Mouse (Mus musculus) stomach, postnatal 0 days (tissue): Measurements from ENCODE around the gene Ccnd3. TPM values are rescaled to one million over a fixed set of nuclear protein-coding genes. Genes with fewer than 3 reads are reported as not detected.

Source experiments
- ATAC-seq: fragments of 200-750 bp; cut with Nextera tagmentation; 2 replicates; pipeline ENCODE4 v1.8.0; 2017; ENCODE audit not compliant: low FRiP score, low TSS enrichment
- DNase-seq: peaks from one replicate; pipeline ENCODE4 v3.0.0-alpha.2; 2016; ENCODE audit warnings: low spot score
- H3K27ac ChIP-seq: fragments of 300-500 bp; sonication (generic); replicated peaks from 2 replicates; pipeline ENCODE4 v1.5.1; 2014; ENCODE audit warnings: mild to moderate bottlenecking, control low read depth
- H3K27me3 ChIP-seq: fragments of 300-500 bp; sonication (generic); 2 replicates; pipeline ENCODE4 v1.6.1; 2014; ENCODE audit warnings: low read length; ENCODE audit not compliant: control insufficient read depth, insufficient read depth
- H3K36me3 ChIP-seq: fragments of 300-500 bp; sonication (generic); 2 replicates; pipeline ENCODE4 v1.6.1; 2014; ENCODE audit warnings: low read length, mixed read lengths; ENCODE audit not compliant: control insufficient read depth, insufficient read depth
- H3K4me1 ChIP-seq: fragments of 300-500 bp; sonication (generic); replicated peaks from 2 replicates; pipeline ENCODE4 v1.6.1; 2014; ENCODE audit warnings: antibody characterized with exemption; ENCODE audit not compliant: control insufficient read depth, insufficient read depth
- H3K4me2 ChIP-seq: fragments of 300-500 bp; sonication (generic); replicated peaks from 2 replicates; pipeline ENCODE4 v1.6.1; 2014; ENCODE audit warnings: low read depth, mild to moderate bottlenecking, control low read depth, moderate library complexity
- H3K4me3 ChIP-seq: fragments of 300-500 bp; sonication (generic); 2 replicates; pipeline ENCODE4 v1.5.1; 2014; ENCODE audit warnings: low read depth, low read length, control low read depth
- H3K9ac ChIP-seq: fragments of 300-500 bp; sonication (generic); 2 replicates; pipeline ENCODE4 v1.6.1; 2014; ENCODE audit warnings: mild to moderate bottlenecking, low read length, control low read depth, mixed read lengths
- H3K9me3 ChIP-seq: fragments of 300-500 bp; sonication (generic); 2 replicates; pipeline ENCODE4 v1.6.1; 2016; ENCODE audit warnings: low read length; ENCODE audit not compliant: control insufficient read depth
- CTCF ChIP-seq: IDR thresholded peaks from 2 replicates; pipeline ENCODE4 v1.5.1; 2016; ENCODE audit warnings: antibody characterized with exemption, low read depth, mild to moderate bottlenecking, moderate library complexity
- EP300 ChIP-seq: optimal IDR thresholded peaks from 2 replicates; pipeline ENCODE3; 2016; ENCODE audit warnings: antibody characterized with exemption
- WGBS: fragments of 180-500 bp; shearing (Covaris S2); extraction: QIAGEN DNeasy Blood & Tissue Kit; methylation state at CpG from one replicate; pipeline ENCODE4 v1.1.7; 2014; 5-methylcytosine and 5-hydroxymethylcytosine counted together
- polyA plus RNA-seq: library from polyadenylated mRNA; unstranded; fragments of >200 nt; fragmentation: Nextera tagmentation; extraction: Ambion mirVana; gene quantifications from 2 replicates; pipeline ENCODE4 v1.2.1, GENCODE M21; 2015

Ccnd3 gene
- polyA plus RNA-seq, 1 experiment from 2014 or later: 219 TPM

- Histone ChIP-seq H3K36me3 (no peaks in the 10 kb centered on the region), H3K4me2 (peak overlapping the region; percentile 49), H3K27ac (peak overlapping the region; percentile 96), H3K9ac (peak overlapping the region; percentile 59), H3K4me1 (peaks cover 6% of the 10 kb centered on the region; the same call in 1 of the 2 replicates), H3K4me3 (no peak overlapping the region), H3K9me3 (no peaks in the 10 kb centered on the region), H3K27me3 (no peaks in the 10 kb centered on the region)
- 3% methylated on average over 25 of the region's 25 CpGs for WGBS
- TF ChIP-seq CTCF (peak; percentile 99), EP300 (peak; percentile 90)
- DNase-seq (peak; percentile 98), ATAC-seq (peak; percentile 91)
These were observed 6.5 kb downstream of the Ccnd3 start for GRCm38 (mm10) chr17:47511111-47512020.

DNA sequence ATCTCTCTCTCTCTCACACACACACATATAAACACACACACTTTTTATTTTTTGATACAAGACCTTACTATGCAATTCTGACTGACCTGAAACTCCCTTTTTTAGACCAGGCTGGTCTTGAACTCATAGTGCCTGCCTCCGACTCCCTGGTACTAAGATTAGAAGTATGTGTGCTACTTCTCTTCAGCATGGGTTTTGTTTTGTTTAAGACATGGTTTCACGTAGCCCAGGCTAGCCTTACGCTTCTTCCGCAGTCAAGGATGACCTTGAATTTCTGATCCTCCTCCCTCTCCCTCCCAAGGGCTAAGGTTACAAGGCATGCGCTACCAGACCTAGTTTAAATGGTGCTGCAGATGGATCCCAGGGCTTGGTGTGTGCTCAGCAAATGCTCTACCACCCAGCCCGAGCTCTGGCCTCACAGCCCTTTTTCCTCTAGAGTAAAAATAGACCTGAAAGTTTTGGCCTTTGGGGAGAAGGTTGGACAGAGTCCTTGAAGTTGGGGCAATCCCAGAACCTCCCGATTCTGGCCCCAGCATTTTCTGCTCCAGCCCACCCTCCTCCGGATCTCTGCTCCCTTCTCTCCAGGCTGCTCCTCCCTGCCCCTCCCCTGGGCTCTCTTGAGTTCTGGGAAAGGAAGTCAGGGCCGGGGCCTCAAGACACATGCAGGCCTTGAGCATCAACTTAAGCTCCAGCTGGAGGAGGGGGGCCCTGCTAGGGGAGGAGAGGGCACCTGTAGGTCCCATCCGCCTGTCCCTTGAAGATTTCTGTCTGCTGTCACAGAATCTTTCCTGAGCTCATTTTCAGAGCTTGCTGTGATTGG is 8.3 kb downstream of the Ccnd3 start:
- DNase-seq (peak; percentile 41), ATAC-seq (no peak; the same call in 1 of the 2 replicates)
- 44% methylated on average over 10 of the region's 10 CpGs for WGBS
- Histone ChIP-seq H3K27ac (peak overlapping the region; percentile 78), H3K9ac (no peak overlapping the region), H3K9me3 (no peaks in the 10 kb centered on the region), H3K27me3 (no peaks in the 10 kb centered on the region), H3K4me1 (peaks cover 2% of the 10 kb centered on the region; the same call in 1 of the 2 replicates), H3K36me3 (no peaks in the 10 kb centered on the region), H3K4me2 (no peak overlapping the region), H3K4me3 (no peak overlapping the region)
- TF ChIP-seq EP300 (no peak), CTCF (no peak)

DNA sequence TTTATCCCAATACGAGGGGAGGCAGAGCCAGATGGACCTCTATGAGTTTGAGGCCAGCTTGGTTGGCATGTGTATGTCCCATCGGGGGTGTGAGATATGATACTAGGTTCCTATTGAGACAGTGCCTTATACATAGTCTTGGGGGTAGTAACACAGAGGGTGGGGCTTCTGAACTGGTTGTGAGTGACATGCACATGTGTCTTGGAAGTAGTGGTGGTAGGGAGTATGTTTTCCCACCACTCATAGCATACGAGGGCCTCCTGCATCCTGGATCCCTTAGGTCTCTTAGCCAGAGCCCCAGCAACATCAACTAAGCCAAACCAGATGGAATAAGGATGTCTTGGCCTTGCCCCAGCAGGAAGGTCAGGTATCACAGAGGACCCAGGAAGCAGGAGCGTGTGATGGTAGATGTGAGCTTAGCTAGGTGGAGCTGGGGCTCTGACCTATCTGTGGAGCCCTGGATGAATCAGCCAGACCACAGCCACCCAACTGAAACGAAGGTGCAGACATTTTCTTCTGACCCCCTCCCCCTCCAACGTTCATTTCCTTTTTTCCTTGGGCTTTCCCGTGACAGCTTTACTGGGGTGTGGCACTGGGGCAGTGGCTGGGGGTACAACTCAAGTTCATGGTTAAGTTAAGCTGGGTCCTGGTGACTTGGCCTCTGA is 10.5 kb downstream of the Ccnd3 start:
- WGBS: 61% methylated on average over 7 of the region's 7 CpGs
- Histone ChIP-seq H3K4me1 (peaks cover 2% of the 10 kb centered on the region; the same call in 1 of the 2 replicates), H3K4me3 (no peak overlapping the region), H3K4me2 (no peak overlapping the region), H3K9ac (no peak overlapping the region), H3K27me3 (no peaks in the 10 kb centered on the region), H3K27ac (no peak overlapping the region), H3K36me3 (no peaks in the 10 kb centered on the region), H3K9me3 (no peaks in the 10 kb centered on the region)
- DNase-seq (no peak), ATAC-seq (no peak)
- no peak for TF ChIP-seq CTCF
- TF ChIP-seq EP300: no peak

DNA sequence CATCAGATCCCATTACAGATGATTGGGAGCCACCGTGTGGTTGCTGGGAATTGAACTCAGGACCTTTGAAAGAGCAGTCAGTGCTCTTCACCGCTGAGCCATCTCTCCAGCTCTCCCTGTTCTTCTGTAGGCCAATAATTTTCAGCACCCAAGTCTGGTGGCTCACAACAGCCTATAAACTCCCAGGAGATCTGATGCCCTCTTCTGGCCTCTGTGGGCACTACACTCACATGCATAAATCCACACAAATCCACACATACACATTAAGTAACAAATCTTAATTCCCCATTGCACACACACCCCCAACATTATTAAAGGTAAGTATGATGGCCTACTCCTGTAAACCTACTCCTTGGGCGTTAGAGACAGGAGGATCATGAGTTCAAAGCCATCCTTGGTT is 11.4 kb downstream of the Ccnd3 start:
- Histone ChIP-seq H3K4me3 (no peak overlapping the region), H3K27ac (no peak overlapping the region), H3K27me3 (no peaks in the 10 kb centered on the region), H3K9ac (no peak overlapping the region), H3K36me3 (no peaks in the 10 kb centered on the region), H3K4me1 (peaks cover 3% of the 10 kb centered on the region; the same call in 1 of the 2 replicates), H3K9me3 (no peaks in the 10 kb centered on the region), H3K4me2 (no peak overlapping the region)
- DNase-seq: no peak
- WGBS: 96% methylated on average over 3 of the region's 3 CpGs
- no peak for TF ChIP-seq EP300
- peak; percentile 52 for TF ChIP-seq CTCF
- no peak for ATAC-seq

- H3K36me3 ChIP-seq: no peaks in the 10 kb centered on the region
- H3K4me2 ChIP-seq: peak overlapping the region; percentile 17
- H3K4me1 ChIP-seq: peaks cover 14% of the 10 kb centered on the region
- no peaks in the 10 kb centered on the region for H3K27me3 ChIP-seq
- DNase-seq (peak; percentile 40), ATAC-seq (peak; percentile 46; the same call in 1 of the 2 replicates)
- H3K27ac ChIP-seq: peak overlapping the region; percentile 93
- H3K4me3 ChIP-seq: no peak overlapping the region
- 13% methylated on average over 8 of the region's 8 CpGs for WGBS
- TF ChIP-seq CTCF: no peak
- no peak for TF ChIP-seq EP300
- H3K9me3 ChIP-seq: no peaks in the 10 kb centered on the region
- peak overlapping the region; percentile 50 for H3K9ac ChIP-seq
These were observed 13.4 kb downstream of the Ccnd3 start for GRCm38 (mm10) chr17:47518205-47518604.
